Mouse (Mus musculus): ENCODE data around the gene Emsy.
A peak's percentile ranks its signal among the peaks of the same experiment; 100 is the strongest.

Gene Emsy

DNA sequence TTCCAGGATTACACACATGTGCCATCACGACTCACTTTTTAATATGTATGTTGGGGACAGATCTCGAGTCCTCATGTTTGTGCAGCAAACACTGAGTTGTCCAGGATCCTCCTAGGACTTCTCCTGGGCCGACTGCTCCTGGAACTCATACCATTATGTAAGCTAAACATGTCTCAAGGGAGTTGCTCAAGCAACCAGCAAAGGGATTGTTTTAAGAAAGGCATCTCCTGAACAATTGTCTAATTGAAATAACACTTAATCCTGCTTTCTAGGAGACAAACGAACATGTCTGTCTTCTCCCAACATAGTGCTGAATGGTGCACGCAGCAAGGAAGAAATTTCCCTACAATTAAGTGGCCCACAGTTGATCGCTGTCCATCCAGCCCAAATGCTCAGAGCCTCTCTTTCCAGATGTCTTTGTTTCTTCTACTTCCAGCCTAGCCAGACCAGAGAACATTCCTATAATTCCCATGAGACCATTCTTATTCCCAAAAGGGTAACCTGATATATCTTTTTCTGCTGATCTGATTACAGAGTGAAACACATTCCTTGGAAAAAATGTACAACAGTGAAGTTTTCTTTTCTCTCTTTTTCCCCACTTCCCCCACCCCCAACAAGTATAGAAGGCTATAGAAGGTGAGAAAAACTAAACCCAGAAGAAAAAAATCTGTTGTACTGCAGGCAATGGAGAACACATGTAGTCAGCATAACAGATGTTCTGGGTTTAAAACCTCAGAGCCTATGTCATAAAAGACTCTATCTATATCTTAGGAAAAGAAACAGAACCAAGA lies 11.6 kb upstream of the Emsy start:
- DNase-seq (ENCODE audit: low spot score), result no peak

DNA sequence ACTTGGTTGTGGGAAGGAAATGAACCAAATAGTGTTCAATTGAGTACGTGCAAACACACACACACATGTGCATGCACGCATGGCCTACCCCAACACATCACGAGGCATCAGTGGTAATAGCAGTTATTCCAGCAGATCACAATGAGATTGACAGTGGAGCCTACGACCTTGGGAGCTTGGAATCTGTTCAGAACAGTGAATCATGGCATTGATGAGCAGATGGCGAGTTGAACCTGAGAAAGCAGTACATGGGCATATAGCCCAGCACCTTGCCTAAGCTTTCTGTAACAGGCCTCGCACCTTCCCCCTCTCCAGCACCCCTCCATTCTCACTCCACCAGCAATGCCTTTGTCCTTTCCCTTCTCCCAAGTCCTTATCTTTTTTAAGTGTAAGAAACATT lies 9.1 kb upstream of the Emsy start:
- no peak for DNase-seq (ENCODE audit: low spot score)

DNA sequence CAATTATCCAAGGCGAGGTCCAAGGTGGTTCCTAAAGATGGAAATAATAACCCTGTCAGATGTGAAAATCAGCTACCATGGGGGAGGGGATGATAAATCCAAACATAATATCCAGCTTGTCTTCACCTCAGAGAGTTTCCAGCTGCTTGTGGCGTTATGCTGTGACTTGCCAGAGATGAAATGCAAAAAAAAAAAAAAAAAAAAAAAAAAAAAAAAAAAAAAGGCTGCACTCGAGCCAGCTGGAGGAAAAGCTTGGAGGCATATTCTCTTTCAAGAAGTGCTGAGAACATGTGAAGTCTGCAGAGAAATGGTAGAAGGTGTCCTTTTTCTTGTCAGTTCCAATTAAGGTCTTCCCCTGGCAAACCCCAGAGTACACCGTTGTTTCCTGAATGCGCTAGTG lies 8.6 kb upstream of the Emsy start:
- DNase-seq (ENCODE audit: low spot score), result no peak

DNA sequence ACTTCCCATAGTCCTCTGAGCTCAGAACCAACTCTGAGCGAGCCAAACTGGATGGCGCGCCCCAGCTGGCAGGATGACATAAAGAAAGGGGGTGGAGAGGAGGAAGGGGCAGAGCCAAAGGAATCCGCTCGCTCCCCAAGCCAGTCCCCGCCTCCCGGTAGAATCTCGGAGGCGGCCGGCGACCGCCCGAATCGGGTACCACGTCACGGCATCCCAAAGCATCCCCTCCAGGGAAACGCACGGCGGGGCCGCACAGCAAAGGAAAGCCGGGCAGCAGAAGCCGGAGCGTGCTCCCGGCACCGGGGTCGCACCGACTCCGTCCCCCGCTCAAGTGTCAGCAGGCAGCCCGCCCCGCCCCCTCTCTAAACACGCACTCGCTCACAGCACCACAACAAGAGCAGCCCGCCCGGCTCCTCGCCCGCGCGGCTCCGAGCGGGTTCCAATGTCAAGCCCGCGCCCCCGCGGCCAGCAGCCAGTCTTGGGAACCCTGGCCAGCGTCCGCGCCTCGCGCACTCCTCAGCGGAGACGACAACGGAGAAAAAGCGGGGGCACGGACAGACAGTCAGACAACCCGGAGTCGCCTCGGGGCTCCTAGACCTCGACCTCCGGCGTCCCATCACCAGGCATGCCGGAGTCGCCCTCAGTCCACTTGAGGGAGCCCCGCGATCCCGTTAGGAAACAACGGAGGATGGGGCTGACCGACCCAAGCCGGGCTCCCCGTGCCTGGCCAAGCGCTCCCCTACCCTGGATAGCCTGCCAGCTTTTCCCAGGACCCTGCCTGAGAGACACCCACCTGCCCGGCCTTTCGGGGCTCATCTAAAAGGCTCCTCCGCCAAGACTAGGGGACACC lies 677 bp downstream of the Emsy start:
- peak; percentile 21 for DNase-seq (ENCODE audit: low spot score)

DNA sequence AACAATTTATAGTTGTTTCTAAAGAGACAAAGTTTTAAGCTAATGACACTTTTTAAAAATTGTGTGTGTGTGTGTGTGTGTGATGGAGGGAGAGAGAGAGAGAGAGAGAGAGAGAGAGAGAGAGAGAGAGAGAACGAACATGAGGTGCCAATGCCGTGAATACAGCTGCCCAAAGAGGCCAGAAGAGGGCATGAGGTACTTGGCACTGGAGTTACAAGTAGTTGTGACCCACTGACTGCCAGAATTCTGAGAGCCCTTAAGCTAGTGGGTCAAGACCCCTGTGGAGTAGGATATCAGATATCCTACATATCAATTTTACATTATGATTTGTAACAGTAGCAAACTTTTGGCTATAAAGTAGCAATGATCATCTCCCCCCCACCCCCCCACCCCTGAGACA lies 4.9 kb downstream of the Emsy start:
- DNase-seq (ENCODE audit: low spot score), result no peak

DNA sequence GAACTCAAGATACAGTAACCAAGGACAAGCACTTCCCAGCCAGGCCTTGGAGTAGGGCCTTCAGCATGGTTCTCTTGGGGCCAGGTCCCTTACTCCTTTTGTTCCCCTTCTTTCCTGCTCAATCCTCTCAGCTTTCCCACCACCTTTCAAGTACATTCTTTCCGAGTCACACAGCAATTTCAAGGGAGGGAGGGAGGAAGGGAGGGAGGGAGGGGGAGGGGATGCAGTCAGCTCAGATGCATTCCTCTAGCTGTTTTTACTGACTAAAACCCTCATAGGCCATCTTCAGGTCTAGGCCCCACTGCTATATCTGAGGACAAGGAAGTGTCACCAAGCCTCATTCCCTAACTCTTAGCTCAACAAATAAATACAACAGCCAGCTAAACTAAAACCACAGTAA lies 12.3 kb downstream of the Emsy start:
- no peak for DNase-seq (ENCODE audit: low spot score)

DNA sequence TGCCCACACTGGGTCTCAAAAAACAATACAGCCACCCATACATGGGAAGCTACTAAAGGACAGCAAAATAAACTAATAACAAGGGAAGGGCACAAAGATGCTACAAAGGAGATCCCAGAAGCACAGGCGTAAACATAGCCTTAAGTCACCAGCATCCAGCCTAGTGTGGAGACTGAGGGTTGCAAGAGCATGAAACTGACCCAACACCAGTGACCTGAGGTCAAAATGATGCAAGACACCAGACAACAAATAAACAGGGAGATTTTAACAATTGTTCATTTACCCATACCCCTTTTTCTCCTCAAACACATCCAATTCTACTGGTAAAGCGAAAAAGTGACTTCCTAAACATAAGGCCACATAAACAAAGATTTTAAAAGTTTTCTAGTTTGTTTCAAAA lies 20.0 kb downstream of the Emsy start:
- DNase-seq (ENCODE audit: low spot score), result no peak

DNA sequence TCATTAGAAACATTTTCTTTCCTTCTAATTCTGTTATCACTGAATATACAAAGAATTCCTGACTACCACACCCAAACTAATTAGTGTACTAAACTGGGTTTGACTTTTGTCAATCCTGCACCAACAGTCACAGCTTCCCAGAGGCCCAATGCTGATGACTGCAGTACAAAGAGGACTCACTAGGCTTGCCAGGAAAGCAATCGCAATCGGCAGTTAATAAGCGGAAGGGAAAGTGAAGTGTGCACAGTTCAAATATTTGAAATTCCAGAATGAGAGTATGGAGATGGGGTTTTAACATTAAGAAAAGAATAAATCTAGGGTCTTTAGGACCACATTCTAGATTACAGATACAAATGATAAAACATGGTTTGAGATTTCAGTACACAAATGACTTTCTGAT lies 23.6 kb downstream of the Emsy start:
- no peak for DNase-seq (ENCODE audit: low spot score)

DNA sequence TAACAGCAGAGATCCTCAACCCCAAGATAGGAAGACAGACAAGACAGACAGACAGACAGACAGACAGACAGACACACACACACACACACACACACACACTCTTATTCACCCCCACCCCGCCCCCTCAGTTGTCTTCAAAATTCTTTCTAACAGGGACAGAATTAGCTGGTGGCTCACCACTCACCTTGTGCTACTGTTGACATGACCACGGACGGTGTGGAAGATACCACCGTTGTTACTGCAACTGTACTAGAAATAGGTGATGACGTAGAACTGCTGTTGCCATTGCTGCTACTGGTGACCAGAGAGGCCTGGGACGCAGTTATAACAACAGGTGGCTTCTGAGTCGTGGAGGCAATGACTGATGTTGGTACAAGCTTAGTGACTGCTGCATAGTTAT lies 26.6 kb downstream of the Emsy start:
- DNase-seq (ENCODE audit: low spot score), result no peak

DNA sequence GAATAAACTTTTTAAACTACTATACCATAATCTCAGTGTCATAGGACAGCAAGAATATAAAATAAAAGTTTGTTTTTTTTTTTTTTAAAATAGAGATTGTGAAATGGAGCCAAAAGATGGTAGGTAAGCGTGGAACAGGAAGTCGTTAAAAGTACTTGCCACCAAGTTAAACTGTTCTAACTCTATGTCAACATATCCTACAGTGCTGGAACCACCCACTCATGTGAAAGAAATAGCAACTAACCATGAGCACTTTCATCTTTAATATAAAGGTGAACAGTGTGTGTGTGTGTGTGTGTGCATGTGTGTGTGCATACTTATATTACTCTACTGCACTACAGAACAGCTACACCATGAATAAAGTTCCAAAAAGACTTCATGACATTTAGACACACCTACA lies 38.8 kb downstream of the Emsy start:
- no peak for DNase-seq (ENCODE audit: low spot score)

DNA sequence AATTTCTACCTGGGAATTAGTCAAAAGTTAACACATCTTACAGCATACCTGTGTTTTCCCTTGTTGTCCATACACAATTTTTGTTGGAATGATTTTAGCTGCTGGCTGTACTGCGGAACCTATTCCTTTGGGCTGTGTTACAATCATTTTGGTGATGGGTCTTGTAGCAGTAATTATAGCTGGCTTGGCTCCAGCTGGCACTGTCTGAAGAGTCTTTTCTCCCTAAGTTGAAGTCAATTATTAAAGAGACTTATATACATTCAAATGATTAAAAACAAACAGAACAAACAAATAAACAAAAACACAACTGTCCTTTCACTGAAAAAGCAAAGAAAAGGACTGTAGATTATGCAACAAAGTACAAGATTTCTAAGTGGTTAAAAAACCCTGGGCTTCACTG lies 43.6 kb downstream of the Emsy start:
- no peak for DNase-seq (ENCODE audit: low spot score)

DNA sequence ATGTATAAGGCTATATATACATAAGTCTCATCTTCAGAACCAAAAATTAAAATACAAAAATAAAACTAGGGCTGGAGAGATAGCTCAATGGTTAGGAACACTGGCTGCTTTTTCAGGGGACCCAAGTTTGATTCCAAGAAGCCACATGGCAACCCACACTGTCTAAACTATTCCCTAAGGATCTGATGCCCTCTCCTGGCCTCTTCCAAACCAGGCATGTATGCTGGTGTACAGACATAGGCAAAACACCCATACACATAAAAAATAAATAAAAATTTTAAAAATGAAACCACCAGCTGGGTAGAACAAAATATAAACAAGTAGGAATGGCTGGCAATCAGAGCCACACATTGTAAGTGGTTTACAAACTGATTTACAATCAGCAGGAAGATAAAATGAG lies 48.1 kb downstream of the Emsy start:
- DNase-seq (ENCODE audit: low spot score), result no peak

DNA sequence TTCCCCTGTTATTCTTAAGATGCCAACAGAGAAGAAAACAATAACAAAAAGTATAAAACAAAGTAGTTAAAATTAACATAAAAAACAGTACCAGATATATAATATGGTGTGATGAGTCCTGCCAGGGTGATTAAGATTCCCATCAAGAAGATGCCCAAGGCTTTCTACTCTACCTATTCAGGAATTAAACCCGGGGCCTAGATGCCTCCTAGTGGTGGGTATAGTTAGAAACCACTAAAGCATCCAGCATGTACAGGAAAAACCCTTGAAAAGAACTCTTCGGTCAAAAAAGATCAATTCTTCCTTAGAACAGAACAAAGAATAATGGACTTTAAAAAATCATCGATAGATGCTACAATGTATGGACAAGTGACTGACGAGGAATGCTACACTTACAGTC lies 49.4 kb downstream of the Emsy start:
- no peak for DNase-seq (ENCODE audit: low spot score)

DNA sequence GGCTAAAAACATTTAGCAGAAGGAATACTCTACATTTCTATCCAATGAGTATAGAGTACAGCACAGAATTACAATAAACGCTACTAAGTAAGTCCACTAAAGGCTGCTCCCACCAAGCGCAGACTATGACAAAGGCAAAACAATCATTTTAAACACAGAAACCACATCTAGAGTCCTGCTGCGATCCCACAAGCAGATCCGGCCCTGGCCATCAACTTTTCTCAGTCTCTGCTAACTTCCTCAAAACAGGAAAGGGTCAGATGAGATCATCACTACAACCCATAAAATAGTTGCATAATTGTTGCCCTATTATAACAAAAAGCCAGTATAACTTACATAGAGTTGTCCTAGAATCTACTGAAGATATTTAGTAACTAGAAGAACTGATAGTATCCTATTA lies 54.9 kb downstream of the Emsy start:
- no peak for DNase-seq (ENCODE audit: low spot score)

DNA sequence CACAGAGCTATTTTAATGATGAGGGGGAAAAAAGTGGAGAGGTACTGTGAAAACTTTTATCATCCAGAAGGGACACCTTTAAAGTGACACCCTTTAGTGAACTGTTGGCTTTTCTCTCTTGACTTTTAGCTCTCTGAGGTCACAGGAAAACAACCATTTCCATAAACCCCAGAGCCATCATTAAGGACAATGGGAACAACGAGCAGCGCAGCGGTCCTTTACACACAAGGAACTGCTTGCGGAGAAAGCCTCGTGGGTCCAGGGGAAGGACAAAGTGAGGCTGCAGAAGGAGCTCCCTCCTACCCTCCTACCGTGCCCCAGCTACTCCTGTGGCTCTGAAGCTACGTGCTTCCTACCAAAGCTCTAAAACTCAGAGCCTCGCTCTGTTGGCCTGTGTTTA lies 59.2 kb downstream of the Emsy start:
- no peak for DNase-seq (ENCODE audit: low spot score)

DNA sequence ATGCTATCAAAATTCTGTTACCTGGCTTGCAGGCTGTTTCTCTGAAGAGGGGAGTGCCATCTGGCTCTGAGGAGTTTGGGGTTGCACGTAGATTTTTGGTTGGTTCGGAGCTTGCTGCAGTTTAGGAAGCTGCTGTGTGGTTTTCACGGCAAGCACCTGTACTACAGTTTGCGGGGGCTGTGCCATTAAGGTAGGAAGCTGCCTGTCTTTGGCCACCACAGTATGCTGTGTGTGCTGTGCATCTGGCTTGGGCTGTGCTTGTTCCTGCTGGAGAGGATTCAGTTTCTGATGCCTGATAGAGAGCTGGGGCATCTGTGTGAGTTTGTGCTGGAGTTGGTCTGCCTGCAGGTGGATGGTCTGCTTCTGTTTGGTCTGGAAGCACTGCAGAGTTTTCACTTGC lies 61.9 kb downstream of the Emsy start:
- no peak for DNase-seq (ENCODE audit: low spot score)

DNA sequence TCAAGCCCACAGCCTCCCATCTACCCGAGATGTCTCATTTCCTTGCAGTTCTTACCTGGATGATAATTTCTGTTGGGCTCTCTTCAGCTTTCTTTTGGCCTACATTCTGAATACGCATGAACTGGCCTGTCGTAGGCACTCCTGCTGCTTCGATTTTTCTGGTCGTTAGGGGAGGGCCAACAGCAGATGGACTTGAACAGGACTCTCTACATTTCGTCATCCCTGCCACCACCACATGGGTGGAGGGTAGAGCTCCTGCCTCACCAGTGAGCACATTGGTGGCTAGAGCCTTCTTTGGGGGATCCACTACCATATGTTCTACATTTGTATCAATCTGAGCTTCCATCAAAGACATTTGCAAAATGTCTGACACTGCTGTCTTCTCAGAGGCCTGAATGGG lies 63.3 kb downstream of the Emsy start:
- no peak for DNase-seq (ENCODE audit: low spot score)

DNA sequence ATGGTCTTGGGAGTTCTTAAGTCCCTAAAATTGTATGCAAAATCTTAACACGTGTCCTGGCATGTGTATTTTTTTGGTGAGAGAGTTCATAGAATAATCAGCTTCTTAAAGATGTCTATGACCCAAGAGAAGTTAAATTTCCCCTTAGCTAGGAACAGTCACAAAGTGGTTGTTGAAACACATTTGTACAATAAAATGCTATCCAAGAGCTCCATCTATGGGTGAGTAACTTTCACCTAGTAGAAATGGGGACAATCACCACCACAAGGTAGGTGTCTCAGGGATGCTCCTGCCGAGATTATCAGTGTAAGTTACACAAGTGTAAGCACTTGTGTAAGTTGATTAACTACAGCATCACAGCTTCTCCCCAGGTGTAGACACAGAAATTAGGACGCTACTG lies 67.6 kb downstream of the Emsy start:
- DNase-seq (ENCODE audit: low spot score), result no peak

DNA sequence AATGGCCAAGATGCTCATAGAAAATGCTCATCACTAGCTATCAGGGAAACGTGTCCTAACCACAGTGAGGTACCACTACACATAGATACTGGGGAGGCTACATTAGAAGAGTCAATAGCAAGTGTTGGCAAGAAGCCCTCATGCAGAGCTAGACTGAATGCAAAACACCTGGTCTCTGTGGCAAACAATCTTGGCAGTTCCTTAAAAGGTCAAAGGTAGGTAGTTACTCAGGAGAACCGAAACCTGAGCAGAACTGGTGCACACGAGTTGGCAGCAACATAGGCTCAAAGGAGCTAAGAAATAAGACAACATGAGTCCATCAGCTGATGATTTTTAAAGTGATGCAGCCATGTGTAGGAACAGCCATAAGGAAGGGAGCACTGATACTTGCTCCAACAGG lies 70.3 kb downstream of the Emsy start:
- no peak for DNase-seq (ENCODE audit: low spot score)

DNA sequence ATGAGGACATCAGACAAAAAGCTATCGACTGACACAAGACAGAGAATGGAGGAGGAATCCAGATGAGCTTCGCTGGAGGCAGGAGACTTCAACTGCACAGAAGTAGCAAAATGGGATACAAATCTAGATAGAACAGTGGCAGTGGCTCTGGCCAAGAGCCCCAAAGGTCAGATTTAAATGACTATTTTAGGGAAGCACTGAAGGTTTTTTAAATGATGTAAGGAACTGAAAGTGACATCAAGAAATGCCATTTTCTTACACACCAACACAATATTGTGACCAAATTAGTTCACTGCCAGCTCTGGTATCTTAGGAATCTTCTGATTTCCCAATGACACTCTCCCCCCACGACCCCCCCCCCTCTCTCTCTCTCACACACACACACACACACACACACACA lies 72.0 kb downstream of the Emsy start:
- no peak for DNase-seq (ENCODE audit: low spot score)

DNA sequence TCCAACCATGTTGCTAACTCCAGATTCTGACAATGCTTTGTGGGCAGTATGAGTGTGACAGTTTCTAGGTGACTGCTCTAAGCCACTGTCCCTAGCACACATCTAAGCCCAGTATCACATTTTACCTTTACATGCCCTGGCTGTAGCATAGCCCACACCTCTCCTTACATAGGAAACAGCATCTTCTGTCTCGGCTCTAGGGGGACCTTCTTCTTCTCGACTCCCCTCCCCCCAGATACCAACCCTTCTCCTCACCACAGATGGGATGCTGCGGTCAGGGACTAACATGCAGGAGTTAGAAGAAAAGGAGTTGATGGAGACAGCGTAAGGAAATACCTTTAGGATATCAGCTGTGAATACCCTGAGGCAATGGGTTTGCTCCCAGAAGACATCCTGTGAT lies 75.3 kb downstream of the Emsy start:
- no peak for DNase-seq (ENCODE audit: low spot score)

DNA sequence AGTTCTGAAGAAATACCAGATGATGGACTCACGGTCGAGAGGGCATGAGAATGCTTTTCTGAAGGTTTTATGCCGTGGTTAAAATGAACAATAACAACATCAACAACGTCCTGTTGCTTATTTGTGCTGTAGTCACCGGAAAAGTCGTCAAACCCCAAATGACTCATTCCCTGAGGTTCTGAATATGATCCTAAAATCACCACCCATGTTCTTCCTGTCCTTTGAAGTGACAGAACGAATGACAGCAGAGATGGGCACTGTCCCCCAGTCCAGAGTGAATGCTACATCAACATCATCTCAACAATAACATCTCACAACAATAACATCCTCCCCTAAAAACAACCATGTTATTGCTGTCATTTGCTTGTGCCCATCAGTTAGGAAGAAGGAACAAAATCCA lies 76.1 kb downstream of the Emsy start:
- DNase-seq (ENCODE audit: low spot score), result no peak

DNA sequence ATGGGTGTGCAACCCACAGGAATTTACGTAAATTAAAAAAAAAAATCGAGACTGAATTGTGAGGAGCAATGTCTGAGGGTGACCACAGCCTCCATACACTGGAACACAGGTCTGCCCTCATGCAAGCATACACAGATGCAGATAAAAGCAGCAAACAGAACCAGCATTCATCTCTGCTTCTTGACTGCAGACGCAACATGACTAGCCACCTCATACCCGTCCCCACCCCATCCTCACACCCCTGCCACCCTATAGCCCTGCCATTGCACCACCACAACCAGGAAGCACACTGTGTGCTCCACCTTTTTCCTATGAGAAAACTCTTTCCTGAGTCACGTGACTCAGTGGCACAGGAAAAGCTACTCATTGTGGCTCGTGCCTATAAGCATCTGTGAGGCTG lies 76.9 kb downstream of the Emsy start:
- no peak for DNase-seq (ENCODE audit: low spot score)

DNA sequence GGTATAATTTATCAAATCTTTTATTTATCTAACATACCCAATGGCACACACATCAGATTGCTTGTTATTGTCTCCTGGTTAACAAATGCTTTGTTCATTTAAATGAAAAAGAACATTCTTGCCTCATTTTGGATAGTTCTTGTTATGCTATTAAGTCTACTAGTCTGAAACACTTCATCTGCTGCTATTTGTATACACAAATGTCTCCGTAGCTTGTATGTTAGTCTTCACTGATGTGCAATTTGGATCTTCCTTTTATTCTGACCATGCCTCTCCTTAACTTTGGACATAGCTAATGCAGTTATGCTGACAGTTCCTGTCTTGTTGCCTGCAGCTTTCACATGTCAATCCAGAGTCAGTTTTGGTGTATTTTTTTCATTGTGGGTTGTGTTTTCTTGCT lies 79.1 kb downstream of the Emsy start:
- no peak for DNase-seq (ENCODE audit: low spot score)

Data from urinary bladder, postnatal 10 days (tissue).